Mouse (Mus musculus) layer of hippocampus, postnatal 25 days (tissue): Measurements from ENCODE around the gene Gm45140. TPM values are rescaled to one million over a fixed set of nuclear protein-coding genes. Genes with fewer than 3 reads are reported as not detected.
"Not testable (repeated sequence)": the region's sequence is repeated elsewhere in the genome, so short reads cannot be mapped to it uniquely, and the experiment has no call there.

Experiments
- DNase-seq, 2 experiments: peaks; one replicate each; pipeline ENCODE4 v3.0.0; 2022; ENCODE audit warnings: mixed read lengths in 2 of 2, low spot score in 1 of 2; ENCODE audit errors: extremely low spot score in 1 of 2
- total RNA-seq, 2 experiments: library from RNA; stranded (reverse); gene quantifications; 2 replicates each; pipeline ENCODE4 v1.2.3; 2021

The Gm45140 gene
- total RNA-seq, 2 experiments from 2014 or later, result 1.0 to 2.3 TPM

GRCm38 (mm10) chr6:87779174-87780165, 56.1 kb downstream of the Gm45140 start:
- no peak for DNase-seq

GRCm38 (mm10) chr6:87778294-87779173, 57.1 kb downstream of the Gm45140 start:
- no peak for DNase-seq

GRCm38 (mm10) chr6:87777842-87778241, 57.8 kb downstream of the Gm45140 start, which contains the start of gene Gp9:
TSS of gene Gp9 (plus strand) at chr6:87778072.
- no peak for DNase-seq

- no peak for DNase-seq
These were observed 58.9 kb downstream of the Gm45140 start for GRCm38 (mm10) chr6:87776663-87777062.

- DNase-seq, result no peak
These were observed 59.9 kb downstream of the Gm45140 start for GRCm38 (mm10) chr6:87775588-87776245.

- no peak for DNase-seq
These were observed 60.7 kb downstream of the Gm45140 start for GRCm38 (mm10) chr6:87774909-87775308.

GRCm38 (mm10) chr6:87774466-87774865, 61.1 kb downstream of the Gm45140 start:
- DNase-seq, result no peak

- DNase-seq, result no peak
These were observed 65.0 kb downstream of the Gm45140 start for GRCm38 (mm10) chr6:87770626-87771025.

GRCm38 (mm10) chr6:87764296-87764695, 71.3 kb downstream of the Gm45140 start:
- DNase-seq, result not testable (repeated sequence)

- no peak for DNase-seq
These were observed 72.0 kb downstream of the Gm45140 start for GRCm38 (mm10) chr6:87763376-87764280.

- no peak for DNase-seq
These were observed 73.4 kb downstream of the Gm45140 start for GRCm38 (mm10) chr6:87762161-87762560.

- DNase-seq, result no peak
These were observed 75.7 kb downstream of the Gm45140 start for GRCm38 (mm10) chr6:87759850-87760249.

- no peak for DNase-seq
These were observed 76.2 kb downstream of the Gm45140 start for GRCm38 (mm10) chr6:87759404-87759803.

- DNase-seq, result no peak
These were observed 78.7 kb downstream of the Gm45140 start for GRCm38 (mm10) chr6:87756896-87757295.

- no peak for DNase-seq
These were observed 80.4 kb downstream of the Gm45140 start for GRCm38 (mm10) chr6:87755196-87755595.

GRCm38 (mm10) chr6:87751574-87751973, 84.0 kb downstream of the Gm45140 start:
- DNase-seq, result no peak

GRCm38 (mm10) chr6:87750184-87750910, 85.2 kb downstream of the Gm45140 start:
- no peak for DNase-seq

GRCm38 (mm10) chr6:87748531-87748930, 87.1 kb downstream of the Gm45140 start:
- DNase-seq, result no peak

- DNase-seq, result no peak
These were observed 87.5 kb downstream of the Gm45140 start for GRCm38 (mm10) chr6:87748078-87748477.
